Mouse (Mus musculus) thymus, adult 2 months (tissue): Measurements from ENCODE around the gene Gfra1.

Experiments used
- CTCF ChIP-seq: fragments of 200-500 bp; IDR thresholded peaks from 2 replicates; pipeline ENCODE4 v1.5.1; 2012; ENCODE audit warnings: mild to moderate bottlenecking, control low read depth, low read length, moderate library complexity, borderline replicate concordance; ENCODE audit not compliant: control insufficient read depth, poor library complexity, insufficient read depth; ENCODE audit errors: extremely low read depth
- POLR2A ChIP-seq: fragments of 200-500 bp; IDR thresholded peaks from 2 replicates; pipeline ENCODE4 v1.6.1; 2012; ENCODE audit warnings: mild to moderate bottlenecking, low read length, control low read depth, moderate library complexity; ENCODE audit not compliant: control insufficient read depth, poor library complexity, insufficient read depth; ENCODE audit errors: extremely low read depth

DNA sequence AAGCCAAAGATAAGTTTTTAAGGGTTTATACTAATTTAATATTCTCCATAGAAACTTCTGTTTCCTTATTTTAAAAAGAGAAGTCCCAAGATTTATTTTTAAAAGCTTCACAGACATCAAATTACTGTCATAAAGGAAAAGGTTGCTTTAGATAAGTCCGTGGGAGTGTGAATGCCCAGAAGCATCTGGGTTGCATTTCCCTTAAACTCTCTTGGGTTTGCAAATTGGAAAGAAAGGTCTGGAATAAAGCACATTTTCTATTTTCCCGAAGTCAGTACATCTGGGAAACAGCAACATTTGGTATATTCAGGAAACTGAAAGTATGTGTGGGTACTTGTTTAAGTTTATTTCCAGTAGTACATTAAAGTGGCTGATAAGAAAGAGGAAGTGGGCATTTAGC is 12.6 kb upstream of the Gfra1 start:
- no peak for TF ChIP-seq POLR2A
- no peak for TF ChIP-seq CTCF
